Mouse (Mus musculus): ENCODE data around the gene Sgms2.
A peak's percentile ranks its signal among the peaks of the same experiment; 100 is the strongest.

Sgms2 gene

DNA sequence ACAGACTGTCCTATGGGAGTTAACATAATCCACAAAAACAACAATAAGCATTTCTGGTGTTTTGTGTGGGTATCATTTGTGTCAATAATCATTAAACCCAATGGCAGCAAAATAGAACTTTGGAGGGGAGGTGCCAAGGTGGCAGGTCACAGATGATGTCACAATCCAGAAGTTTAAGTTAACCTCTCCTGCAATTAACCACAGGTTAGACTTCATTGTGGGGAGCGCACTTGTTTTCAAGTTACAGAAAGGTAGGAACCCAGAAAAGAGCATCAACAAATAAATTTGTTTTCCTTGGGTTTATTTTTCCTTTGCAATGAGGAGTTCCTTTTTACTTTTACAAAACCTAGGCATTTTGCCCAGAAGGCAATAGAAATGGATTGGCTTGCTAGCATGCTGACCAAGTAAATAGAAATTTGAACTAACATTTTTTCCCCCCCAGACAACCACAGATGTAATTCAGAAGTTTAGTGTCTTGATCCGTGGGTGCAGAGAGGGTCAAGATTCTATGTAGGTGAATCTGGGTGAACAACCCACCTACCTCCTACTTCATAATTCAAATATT, at the start of gene Sgms2:
Gene Sgms2 (minus strand): TSS at position 51 of the 565 bp plus-strand sequence.
- DNase-seq (ENCODE audit: low read depth, low spot score), result peak; percentile 63

DNA sequence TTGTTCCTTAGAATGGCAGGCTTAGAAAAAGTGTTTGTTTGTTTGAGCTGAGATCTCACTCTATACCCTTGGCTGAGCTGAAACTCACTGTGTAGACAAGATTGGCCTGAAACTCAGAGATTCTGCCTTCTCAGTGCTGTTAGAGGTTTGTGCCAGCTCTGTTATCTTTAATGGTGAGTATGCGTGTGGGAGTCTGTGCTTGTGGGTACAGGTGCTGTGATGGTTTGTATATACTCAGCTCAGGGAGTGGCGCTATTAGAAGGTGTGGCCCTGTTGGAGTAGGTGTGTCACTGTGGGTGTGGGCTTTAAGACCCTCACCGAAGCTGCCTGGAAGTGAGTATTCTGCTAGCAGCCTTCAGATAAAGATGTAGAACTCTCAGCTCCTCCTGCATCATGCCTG, 34.0 kb upstream of the Sgms2 start:
- no peak for DNase-seq (ENCODE audit: low read depth, low spot score)

DNA sequence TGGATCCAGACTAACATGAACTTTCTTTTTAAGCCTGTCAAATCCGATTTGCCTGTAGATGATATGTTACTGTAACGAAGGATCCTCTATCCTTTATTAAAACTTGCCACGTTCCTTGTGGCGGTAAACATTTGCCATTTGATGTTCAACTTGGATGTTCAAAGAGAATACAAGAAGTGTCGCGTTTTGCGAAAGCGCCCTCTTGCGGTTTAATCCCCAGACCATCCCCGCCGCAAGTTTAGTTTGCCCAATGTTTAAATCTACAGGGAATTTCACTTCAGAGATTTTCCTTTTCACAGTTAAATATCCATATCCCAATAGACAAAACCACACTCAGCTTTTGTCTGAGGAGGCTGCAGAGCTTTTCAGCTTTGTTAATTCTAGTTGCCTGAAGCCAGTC, 33.6 kb upstream of the Sgms2 start:
- no peak for DNase-seq (ENCODE audit: low read depth, low spot score)

DNA sequence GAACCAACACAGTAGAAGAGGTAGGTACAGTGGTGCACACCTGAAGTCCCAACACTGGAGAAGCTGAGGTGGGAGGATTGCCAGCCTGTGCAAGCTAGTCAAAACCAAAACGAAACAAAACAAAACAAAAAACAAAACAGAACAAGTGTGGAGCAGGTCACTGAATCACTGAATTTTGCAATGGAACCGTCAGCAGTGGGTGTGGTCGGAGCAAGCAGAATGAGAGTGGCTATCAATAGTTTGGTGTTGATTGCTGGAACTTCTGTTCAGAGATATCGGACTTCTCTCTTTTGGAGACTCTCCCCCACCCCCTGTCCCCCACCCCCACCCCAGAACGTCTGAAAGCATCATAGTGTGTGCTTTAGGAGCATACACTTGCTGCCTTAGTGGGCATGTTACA, 33.0 kb upstream of the Sgms2 start:
- no peak for DNase-seq (ENCODE audit: low read depth, low spot score)

DNA sequence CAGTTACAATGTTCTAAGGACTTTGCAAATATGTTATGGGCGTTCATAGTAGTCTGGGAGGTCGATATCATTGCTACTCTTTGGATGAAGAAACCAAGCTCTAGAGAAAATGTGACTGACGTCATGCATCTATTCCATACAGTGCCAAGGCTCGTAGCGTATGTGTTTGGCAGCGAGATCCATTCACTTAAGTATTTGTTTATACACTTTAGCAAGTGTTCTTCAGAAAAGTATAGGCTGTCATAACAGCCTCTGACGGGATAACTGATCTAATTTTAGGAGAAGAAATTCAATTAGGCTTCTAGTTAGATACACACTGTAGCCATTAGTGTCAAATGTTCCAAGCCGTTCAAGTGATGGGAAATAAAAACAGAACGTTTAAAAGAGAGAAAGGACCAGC, 32.5 kb upstream of the Sgms2 start:
- no peak for DNase-seq (ENCODE audit: low read depth, low spot score)

DNA sequence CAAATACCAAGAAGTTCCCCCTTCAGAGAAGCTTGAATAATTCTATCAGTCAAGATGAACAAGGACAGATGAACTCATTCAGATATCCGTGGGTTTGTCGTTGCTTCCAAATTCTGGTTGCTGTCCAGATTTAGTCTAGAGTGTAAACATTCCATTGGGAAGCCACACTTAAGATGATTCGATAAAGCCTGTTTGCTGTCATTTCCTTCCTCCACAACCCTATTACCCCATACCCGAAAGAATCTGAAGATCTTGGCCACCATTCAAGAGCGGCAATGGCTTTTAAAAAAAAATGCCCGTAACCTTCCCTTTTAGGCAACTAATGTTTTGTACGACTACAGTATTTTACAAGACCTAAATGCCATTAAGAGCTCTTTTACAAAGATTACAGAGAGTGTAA, 31.0 kb upstream of the Sgms2 start:
- peak; percentile 84 for DNase-seq (ENCODE audit: low read depth, low spot score)

DNA sequence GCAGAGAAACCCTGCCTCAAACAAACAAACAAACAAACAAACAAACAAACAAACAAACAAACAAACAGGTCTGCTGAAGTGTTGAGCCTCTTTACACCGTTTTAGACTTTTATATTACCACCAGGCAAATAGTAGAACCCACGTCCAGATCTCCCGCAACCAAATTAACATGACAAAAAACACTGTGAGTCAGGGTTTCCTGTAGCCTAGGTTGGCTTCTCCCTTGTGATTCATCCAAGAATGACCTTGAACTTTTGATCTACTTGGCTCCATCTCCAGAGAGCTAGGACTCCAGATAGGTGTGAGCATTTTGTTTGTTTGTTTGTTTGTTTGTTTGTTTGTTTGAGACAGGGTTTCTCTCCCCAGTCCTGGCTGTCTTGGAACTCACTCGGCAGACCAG, 30.0 kb upstream of the Sgms2 start:
- DNase-seq (ENCODE audit: low read depth, low spot score), result no peak

DNA sequence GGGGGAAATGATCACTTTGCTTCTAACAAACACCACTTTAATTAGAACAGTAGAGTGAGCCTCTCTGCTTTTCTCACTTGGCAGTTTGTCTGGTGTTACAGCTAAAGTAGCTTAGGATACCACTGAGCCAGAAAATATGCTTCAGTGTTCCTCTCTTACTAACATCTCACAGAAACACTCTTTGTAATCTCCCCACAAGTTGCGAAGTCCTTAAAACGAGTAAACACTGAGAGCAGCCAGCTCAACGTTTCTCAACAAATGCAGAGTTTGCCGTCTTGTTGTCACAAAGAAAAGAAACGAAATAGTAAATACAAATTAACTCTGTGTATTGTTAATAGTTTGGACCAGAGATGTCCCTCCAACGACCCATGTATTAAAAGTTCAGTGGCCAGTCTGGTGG, 26.5 kb upstream of the Sgms2 start:
- no peak for DNase-seq (ENCODE audit: low read depth, low spot score)

DNA sequence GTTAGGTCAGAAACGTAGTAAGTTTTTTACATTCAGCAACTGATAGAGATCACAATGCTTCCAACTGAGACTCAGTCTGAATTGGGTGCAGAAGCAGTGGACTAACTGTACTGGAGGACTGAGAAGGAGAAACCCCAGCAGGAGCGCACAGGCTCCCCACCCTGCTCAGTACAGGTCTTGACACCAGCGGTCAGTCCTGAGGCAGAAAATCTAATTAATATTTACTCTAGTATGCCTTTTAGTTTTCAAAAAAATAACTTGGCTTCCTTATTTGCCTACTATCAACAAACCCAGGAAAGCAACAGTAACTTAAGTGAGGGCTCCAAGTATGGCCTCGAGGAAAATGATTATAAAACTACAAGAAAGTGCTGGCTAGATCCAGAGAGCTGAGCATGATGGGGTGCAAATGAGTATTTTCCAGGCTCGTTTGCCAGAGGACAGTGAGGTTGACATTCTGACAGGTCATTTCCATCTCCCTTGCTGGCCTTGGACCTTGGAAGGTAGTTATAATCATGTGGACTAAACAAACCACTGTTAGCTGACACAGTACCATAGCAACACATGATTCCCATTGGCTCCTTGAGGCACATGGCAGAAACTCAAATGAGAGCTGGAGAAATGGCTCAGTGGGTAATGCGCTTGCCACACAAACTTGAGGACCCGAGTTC, 25.3 kb upstream of the Sgms2 start:
- DNase-seq (ENCODE audit: low read depth, low spot score), result no peak

DNA sequence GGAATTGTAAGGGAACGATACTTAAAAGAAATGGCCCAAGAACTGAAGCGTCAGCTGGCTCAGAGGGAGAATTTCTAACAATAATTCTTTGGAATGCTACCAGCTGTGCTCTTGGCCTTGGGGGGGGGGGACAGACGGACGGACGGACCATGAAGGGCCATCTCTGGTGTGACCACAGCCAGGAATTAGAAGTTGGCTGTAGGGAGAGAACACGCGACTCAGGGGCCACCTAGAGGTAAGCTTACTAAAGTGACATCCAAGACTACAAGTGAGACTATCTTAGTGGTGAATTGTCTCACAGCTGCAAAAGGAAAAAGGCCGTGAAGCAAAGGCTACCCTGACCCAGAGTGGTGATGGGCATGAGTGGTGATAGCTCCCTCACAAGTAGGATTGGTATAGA, 20.4 kb upstream of the Sgms2 start:
- no peak for DNase-seq (ENCODE audit: low read depth, low spot score)

DNA sequence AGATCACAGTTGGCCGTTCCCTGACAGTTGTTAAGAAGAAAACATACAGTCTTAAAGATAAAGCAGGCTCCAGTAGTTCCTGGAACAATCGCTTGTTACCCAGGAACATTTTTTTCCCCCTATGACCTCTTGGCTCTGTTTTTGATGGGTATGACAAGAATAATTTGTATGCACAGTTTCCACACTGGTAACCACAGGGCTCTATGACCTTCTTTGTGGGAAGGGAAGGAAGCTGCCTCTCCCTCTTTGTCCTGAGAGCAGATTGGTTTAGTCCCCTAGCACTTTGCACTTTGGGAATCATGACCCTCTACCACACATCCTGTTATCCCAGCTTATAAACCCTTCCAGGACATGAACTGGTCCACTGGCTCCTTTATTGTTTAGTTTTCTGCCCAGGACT, 16.8 kb upstream of the Sgms2 start:
- DNase-seq (ENCODE audit: low read depth, low spot score), result no peak

DNA sequence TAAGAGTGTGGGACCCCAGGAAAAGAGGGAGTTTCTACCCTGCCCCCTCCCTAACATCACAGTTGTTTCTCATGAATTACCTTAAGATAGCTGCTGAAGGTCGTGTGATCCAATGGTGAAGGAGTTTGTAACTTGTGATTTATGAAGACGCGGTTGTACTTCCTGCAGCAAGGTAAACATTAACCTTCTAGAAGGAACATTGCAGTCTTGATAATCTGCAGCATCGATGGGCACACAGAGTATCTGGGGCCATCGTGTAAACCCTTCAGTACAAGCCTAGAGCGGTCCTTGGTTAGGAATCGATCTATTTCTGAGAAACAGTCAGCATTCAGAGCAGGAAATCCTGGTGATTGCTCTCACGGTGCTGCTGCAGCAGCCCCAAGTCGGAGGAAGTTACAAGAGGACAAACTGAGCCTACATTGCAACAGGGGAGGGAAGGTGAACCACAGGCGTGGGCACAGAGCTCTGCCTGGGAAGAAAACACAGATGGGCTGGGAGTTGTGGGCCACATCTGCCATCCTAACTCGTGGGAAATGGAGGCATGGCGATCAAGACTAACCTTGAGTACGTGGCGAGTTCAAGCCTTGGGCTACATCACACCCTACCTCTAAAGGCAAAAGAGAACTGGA, 13.5 kb upstream of the Sgms2 start:
- DNase-seq (ENCODE audit: low read depth, low spot score), result no peak

DNA sequence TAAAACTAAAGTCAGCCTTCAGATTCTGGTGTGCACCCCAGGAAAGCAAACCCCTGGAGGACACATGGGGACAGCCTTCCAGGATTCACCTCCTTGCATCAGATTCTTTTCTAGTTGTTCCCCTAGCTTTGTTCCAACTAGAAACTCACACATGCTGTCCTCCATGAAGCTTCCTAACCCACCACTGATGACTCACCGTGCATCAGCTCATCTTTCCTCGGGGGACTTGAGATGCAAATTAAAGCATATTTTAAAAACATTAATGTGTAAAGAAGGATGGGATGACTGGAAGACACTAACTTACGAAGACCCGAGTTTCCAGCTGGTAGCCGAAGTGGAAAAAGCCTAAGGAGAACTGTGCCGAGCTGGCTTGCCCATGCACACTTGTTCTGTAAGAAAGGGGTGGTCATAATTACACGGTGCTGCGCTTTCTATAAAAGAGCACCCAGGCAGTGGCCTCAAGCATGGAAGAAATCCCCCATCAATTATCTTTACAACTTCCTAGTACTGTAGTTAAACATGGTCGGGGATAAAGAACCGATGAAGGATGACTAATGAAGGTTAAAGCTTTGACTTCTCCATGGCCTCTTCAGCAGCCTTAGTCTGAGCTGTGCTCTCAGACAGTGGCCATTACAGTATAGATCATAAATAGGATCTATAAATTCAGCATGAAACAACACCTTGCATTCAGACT, 10.6 kb upstream of the Sgms2 start:
- peak; percentile 61 for DNase-seq (ENCODE audit: low read depth, low spot score)

DNA sequence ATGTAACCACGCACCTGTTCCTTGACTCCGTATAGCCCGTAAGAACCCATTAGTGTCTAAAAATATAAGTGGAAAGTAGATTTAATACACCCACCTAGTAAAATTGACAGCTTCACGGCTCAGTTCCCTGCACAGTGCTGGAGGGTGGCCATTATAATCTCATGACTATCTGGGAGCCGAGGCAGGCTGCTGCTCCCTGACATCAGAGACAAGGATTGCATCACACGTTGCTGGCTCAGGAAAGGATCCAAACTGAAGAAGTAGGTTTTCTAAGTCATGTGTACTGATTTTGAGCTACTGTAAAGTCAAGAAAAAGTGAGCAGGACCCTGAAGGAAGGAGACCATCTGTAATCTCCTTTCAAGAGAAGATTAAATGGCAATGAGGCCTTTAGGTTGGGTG, 8.4 kb upstream of the Sgms2 start:
- DNase-seq (ENCODE audit: low read depth, low spot score), result no peak

DNA sequence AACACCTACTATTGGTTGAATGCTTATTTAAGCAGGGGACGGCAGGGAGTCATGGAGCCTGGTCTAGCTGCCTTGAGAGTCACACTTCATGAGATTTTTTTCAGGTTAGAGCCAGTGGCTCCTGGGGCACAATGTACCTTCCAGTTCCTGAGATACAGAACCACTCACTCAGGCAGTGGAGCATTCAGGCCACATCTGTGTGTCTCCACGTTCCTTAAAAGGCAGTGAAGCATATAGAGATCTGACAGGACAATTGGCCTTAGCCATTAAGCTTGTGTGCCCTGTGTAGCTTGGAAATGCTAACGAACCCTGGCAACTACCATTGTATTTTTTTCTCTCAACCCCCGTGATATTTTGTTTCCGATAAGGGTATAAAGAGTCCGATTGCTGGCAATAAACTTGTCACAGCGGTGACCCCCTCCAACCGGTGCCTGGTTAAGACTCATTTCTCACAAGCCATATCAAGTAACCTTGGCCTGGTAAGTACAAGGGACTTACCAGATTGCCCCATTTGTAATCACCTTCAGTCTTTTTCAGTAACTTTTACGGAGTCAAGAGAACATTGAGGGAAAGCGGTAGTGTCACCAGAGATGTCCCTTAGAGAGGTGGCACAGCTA, 5.4 kb upstream of the Sgms2 start:
- no peak for DNase-seq (ENCODE audit: low read depth, low spot score)

DNA sequence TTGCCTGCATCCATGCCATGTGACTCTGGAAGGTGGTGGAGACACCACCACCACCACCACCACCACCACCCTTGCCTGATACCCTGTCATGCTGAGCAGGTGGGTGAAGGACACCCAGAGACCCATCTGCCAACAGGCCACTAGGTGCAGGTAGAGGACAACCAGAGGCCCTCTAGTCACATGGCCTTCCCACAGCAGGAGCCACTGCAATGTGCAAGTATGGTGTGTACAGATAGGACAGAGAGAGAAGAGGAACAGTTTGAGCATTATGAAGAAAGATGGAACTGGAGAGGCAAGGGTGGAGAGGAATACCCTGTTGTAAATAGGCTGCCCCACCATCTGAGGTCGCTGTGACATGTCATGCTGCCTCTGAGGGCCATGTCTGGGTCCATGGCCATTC, 3.9 kb upstream of the Sgms2 start:
- no peak for DNase-seq (ENCODE audit: low read depth, low spot score)

DNA sequence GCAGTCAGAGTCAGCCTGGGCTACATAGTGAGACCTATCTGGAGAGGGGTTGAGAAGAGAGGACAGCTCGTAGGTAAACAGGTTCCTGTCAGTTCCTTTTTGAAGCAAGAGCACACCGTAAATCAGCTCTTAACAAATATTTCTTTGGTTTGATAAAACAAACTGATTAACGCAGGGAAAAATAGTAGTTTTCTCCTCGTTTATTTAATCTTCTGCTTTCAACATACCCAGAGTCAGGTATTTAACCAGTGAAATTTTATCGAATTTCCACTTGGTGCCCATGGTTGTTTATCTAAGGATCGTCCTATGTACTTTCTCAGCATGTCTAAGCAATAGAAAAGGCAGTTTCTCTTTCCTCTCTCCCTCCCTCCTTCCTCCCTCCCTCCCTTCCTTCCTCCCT, 2.0 kb upstream of the Sgms2 start:
- no peak for DNase-seq (ENCODE audit: low read depth, low spot score)

DNA sequence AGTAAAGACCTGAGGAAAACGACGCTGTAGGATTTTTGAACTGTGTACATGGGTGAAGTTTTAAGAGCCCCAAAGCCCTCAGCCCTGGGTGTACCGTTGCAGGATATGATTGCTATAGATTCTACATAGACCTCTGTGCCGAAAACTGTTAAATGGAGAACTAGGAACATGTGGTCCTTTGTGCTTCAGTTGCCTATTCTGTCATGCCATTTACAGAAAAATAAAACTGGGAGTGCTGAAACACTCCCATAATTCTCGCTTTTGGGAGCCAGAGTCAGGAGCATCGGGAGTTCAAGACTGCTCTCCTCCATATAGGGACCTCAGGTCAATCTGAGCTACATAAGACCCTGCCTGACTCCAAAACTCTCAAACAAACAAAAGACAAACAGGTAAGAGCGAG, 769 bp upstream of the Sgms2 start:
- DNase-seq (ENCODE audit: low read depth, low spot score), result no peak

DNA sequence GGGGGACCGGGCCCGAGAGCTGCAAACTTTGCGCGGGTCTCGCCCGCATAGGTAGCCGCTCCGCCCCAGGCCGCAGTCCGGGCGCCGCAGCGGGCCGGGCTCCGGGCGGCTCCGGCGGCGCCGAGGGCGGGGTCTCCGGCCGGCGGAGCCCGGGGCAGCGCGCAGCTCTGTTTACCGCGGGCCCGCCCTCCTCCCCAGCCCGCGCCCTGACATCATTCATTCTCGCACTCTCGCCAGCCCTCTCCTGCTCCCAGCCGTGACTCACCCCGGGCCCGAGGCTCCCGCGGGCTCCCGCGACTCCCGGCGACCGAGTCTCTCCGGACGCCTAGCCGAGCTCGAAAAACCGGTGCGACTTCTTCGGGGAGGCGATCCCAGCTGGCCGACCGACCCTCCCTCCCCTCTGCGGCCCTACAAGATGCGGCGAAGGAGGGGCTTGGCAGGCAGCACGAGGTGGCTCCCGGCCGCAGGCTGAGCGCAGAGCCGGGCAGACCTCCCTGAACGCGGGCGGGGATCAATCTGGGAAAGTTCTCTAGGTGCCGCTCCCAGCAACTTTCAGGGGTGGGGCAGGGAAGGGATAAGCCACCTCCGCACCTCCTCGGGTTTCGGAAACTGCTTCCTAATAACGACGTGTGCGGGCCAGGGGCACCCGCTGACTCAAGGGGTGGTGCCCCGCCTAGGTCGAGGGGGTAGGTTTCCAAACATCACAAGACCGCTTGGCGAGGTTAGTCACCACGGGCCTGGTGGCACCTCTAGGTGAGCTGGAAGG, 885 bp downstream of the Sgms2 start:
- peak; percentile 77 for DNase-seq (ENCODE audit: low read depth, low spot score)

DNA sequence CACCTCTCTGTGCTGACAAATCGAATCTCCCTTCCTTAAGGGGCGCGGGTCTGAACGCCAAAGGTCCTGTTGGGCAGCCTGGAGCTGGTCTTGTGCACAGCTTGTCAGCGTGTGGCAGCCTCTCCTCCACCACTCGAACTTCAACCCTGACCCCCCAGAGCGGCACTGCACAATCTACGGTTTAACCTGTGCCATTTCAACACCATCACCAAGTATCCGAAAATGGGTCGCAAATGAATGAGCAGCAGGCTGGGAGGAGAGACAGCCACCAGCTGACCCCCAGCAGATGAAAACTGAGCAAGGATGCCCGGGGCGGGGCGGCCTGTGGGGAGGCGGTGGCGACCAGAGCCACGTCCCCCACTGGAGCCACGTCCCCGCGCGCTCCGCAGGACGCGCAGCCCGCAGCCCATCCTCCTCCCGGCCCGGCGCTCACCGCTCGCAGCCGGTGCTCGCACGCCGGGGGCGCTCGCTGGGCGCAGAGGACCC, 1.5 kb downstream of the Sgms2 start:
- DNase-seq (ENCODE audit: low read depth, low spot score), result peak; percentile 52

DNA sequence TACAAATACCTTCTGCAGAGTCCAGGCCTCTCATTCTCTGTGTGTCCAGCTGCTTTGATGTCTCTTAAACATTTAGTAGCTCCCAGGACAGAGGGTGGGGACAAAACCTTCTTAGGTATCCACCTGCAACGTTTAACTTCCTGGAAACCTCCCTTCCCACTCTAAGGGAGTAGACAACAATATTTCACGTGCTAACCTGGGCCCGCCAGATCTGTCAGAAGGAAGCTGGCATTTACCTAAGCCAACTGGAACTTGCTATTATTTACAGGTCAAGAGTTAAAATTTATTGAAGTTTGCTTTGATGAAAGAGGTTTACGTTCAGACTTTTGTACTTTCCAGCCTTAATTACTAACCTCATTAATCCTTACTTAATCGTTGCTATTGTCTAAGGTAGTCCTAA, 2.2 kb downstream of the Sgms2 start:
- DNase-seq (ENCODE audit: low read depth, low spot score), result no peak

DNA sequence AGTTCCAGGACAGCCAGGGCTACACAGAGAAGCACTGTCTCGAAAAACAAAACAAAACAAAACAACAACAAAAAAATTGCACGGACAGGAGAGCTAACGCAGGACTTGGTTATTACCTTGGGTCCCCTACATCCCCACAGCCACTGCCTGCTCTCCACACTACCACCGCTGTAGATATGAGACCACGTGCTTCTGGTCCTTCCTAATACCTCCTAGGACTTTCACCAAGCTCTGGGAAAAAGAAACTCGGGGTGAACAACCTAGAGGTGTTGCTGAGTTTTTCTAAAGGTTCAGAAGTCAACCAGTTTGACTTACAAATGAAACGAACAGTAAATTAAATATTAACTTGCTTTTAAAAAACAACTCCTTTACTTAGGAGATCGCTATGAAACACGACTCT, 2.8 kb downstream of the Sgms2 start:
- DNase-seq (ENCODE audit: low read depth, low spot score), result no peak

All from 3T3-L1 (cell line).